Mouse (Mus musculus): ENCODE results near the gene Olfr539. TPM values are rescaled to one million over a fixed set of nuclear protein-coding genes. Genes with fewer than 3 reads are reported as not detected.
"Not testable (repeated sequence)": the region's sequence is repeated elsewhere in the genome, so short reads cannot be mapped to it uniquely, and the experiment has no call there.

The Olfr539 gene
- under 1 TPM; 0.17 to 0.43 TPM for total RNA-seq (2021)

- no peak for DNase-seq
These were observed at the start of gene Olfr539 for GRCm38 (mm10) chr7:140659630-140660029. Gene Olfr539, plus strand, starts transcription at chr7:140659930.

GRCm38 (mm10) chr7:140628670-140629069 is 31.1 kb upstream of the Olfr539 start, which contains the start of gene Olfr61:
Gene Olfr61, plus strand, starts transcription at chr7:140628970.
- DNase-seq: not testable (repeated sequence)

- DNase-seq: no peak
These were observed 29.2 kb upstream of the Olfr539 start for GRCm38 (mm10) chr7:140630559-140630958.

GRCm38 (mm10) chr7:140646152-140646551 is 13.6 kb upstream of the Olfr539 start, which contains the start of gene Olfr53:
Gene Olfr53, plus strand, starts transcription at chr7:140646452.
- DNase-seq: no peak

- not testable (repeated sequence) for DNase-seq
These were observed 11.0 kb downstream of the Olfr539 start for GRCm38 (mm10) chr7:140670693-140671092.

GRCm38 (mm10) chr7:140675863-140676262 is 16.1 kb downstream of the Olfr539 start:
- no peak for DNase-seq

GRCm38 (mm10) chr7:140679591-140679990 is 19.9 kb downstream of the Olfr539 start:
- not testable (repeated sequence) for DNase-seq

GRCm38 (mm10) chr7:140681651-140682050 is 21.9 kb downstream of the Olfr539 start, which contains the start of gene Olfr45:
Gene Olfr45, plus strand, starts transcription at chr7:140681951.
- DNase-seq: no peak

- DNase-seq: no peak
These were observed 37.2 kb downstream of the Olfr539 start, which contains the start of gene Olfr541 for GRCm38 (mm10) chr7:140696967-140697366. Gene Olfr541, plus strand, starts transcription at chr7:140697267.

- DNase-seq: no peak
These were observed 46.6 kb downstream of the Olfr539 start for GRCm38 (mm10) chr7:140706348-140706747.

- no peak for DNase-seq
These were observed 48.0 kb downstream of the Olfr539 start for GRCm38 (mm10) chr7:140707536-140708284.

- no peak for DNase-seq
These were observed 57.7 kb downstream of the Olfr539 start for GRCm38 (mm10) chr7:140717155-140718055.

GRCm38 (mm10) chr7:140721095-140721494 is 61.4 kb downstream of the Olfr539 start:
- no peak for DNase-seq

- DNase-seq: no peak
These were observed 65.8 kb downstream of the Olfr539 start for GRCm38 (mm10) chr7:140725558-140725957.

Other genes with a start within 250 kb of the Olfr539 start
- not detected for gene Olfr532, start 238.3 kb upstream of the Olfr539 start, total RNA-seq (2021)
- gene Olfr533, start 196.6 kb upstream of the Olfr539 start, total RNA-seq (2021): not detected
- under 1 TPM; 0.25 to 0.51 TPM for gene Olfr535, start 175.7 kb upstream of the Olfr539 start, total RNA-seq (2021)
- not detected for gene Olfr536, start 152.5 kb upstream of the Olfr539 start, total RNA-seq (2021)
- not detected for gene Olfr538, start 92.0 kb upstream of the Olfr539 start, total RNA-seq (2021)
- gene Olfr46, start 58.7 kb upstream of the Olfr539 start, total RNA-seq (2021): under 1 TPM; 0.43 to 0.45 TPM
- gene Olfr61, start 31.0 kb upstream of the Olfr539 start, total RNA-seq (2021): under 1 TPM in 1 of 2 experiments, not detected in 1; 0.37 TPM
- not detected for gene Olfr53, start 13.5 kb upstream of the Olfr539 start, total RNA-seq (2021)
- under 1 TPM; 0.10 TPM for gene Olfr45, start 22.0 kb downstream of the Olfr539 start, total RNA-seq (2021)
- gene Olfr541, start 37.3 kb downstream of the Olfr539 start, total RNA-seq (2021): not detected
- gene Cyp2e1, start 103.8 kb downstream of the Olfr539 start, total RNA-seq (2021): not detected
- under 1 TPM in 1 of 2 experiments, not detected in 1; 0.40 TPM for gene Syce1, start 127.9 kb downstream of the Olfr539 start, total RNA-seq (2021)
- 10 to 100 TPM; 12.3 to 13.3 TPM for gene Zfp941, start 162.2 kb downstream of the Olfr539 start, total RNA-seq (2021)
- 1 to 10 TPM; 1.8 to 2.9 TPM for gene Urah, start 175.1 kb downstream of the Olfr539 start, total RNA-seq (2021)
- gene Scgb1c1, start 185.6 kb downstream of the Olfr539 start, total RNA-seq (2021): not detected
- not detected for gene Odf3, start 187.9 kb downstream of the Olfr539 start, total RNA-seq (2021)
- gene Gm45785, start 196.4 kb downstream of the Olfr539 start, total RNA-seq (2021): not detected
- gene Ric8a, start 197.0 kb downstream of the Olfr539 start, total RNA-seq (2021): 10 to 100 TPM; 76.8 to 83.7 TPM
- gene Bet1l, start 197.6 kb downstream of the Olfr539 start, total RNA-seq (2021): 10 to 100 TPM; 27.2 to 28.1 TPM
- gene Psmd13, start 222.0 kb downstream of the Olfr539 start, total RNA-seq (2021): 100 to 1,000 TPM; 113 to 119 TPM
- gene Sirt3, start 222.4 kb downstream of the Olfr539 start, total RNA-seq (2021): 10 to 100 TPM; 64.6 to 71.8 TPM
- 1 to 10 TPM; 1.2 to 1.3 TPM for gene Cox8b, start 240.5 kb downstream of the Olfr539 start, total RNA-seq (2021)